9 mouse cellular contexts compared by ENCODE assay signal in the genomic region with DNA sequence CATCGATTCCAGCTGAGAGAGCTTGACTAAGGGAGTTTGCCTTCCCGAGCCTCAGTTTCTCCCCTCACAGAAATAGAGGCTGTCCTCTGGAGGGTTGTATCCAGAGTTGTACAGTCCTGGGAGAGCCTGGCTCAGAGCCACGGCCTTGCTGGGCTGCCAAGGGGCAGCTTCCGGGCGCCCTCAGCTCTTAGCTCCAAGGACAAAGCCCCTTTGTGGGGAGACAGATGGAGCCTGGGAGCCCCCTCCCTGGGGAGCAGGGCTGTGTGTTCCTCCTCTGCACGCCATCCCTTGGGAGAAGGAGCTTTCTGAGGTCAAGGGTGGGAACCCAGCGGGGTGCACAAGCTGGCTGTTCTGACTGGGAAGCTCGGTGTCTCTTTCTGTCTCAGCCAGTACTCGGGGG. TPM values are rescaled to one million over a fixed set of nuclear protein-coding genes. Genes with fewer than 3 reads are reported as not detected.
DNase-seq lines count a peak whose midpoint lies in the region; ATAC-seq and TF ChIP-seq lines count a peak whose summit lies in the region.
"Had no signal": no experiment of that assay in that cellular context is flagged by ENCODE, and none has a peak within 500 bp of the region (broad histone marks: within the 10 kb centered on the region; RNA-seq: fewer than 3 reads in every experiment).

No protein-coding gene starts in this region.

- no peak for TF ChIP-seq POLR2A in small intestine, adult 2 months (IDR thresholded peaks at IDR 0.05; ENCODE audit: low read depth, low read length)

- H3K36me3 ChIP-seq in small intestine, adult 2 months (ENCODE audit: control insufficient read depth, insufficient read depth, low read length) = peaks cover 40% of the 10 kb centered on the region

- no peak overlapping the region for H3K4me3 ChIP-seq in small intestine, adult 2 months (ENCODE audit: low read depth, low read length)

- peak; percentile 66 to 71 for DNase-seq in frontal cortex, postnatal 10 days (ENCODE audit: low spot score in 2 of 2)
- DNase-seq in frontal cortex, postnatal 25 days (ENCODE audit: low spot score in 2 of 2) = no peak
- DNase-seq in retina, postnatal 1 day = peak; percentile 90
- no peak for DNase-seq in retina, embryonic 14.5 days (ENCODE audit: low spot score)
- peak; percentile 66 to 68 for DNase-seq in layer of hippocampus, adult 8-10 months (ENCODE audit: low spot score in 2 of 2)

- peaks cover 67% of the 10 kb centered on the region for H3K4me1 ChIP-seq in small intestine, adult 2 months (ENCODE audit: control insufficient read depth, insufficient read depth, insufficient read length, low read length)

- H3K27me3 ChIP-seq in small intestine, adult 2 months (ENCODE audit: control insufficient read depth, insufficient read depth, low read length) = no peaks in the 10 kb centered on the region

- no peak for ATAC-seq in megakaryocyte, adult 5-6 weeks (ENCODE audit: poor library complexity, severe bottlenecking)
- ATAC-seq in erythroblast, adult 5-6 weeks (replicated peaks; ENCODE audit: low FRiP score, poor library complexity, severe bottlenecking) = no peak

- 0 out of 2 replicates have a peak overlapping the region, but pooled peaks have one; percentile 10 for H3K27ac ChIP-seq in small intestine, adult 2 months (ENCODE audit: insufficient read depth, low read depth, low read length)
- H3K27ac ChIP-seq: liver, embryonic 14.5 days had no signal

- WGBS in small intestine, adult 2 months = 61% methylated on average over 9 of the region's 9 CpGs

- no peak for TF ChIP-seq CTCF in small intestine, adult 2 months (IDR thresholded peaks at IDR 0.05; ENCODE audit: extremely low read depth, insufficient read length, insufficient replicate concordance, low read depth, low read length)

RNA-seq across cellular contexts. Expression of gene Src, which starts 14.2 kb away (rescaled TPM):
- 100 to 1,000 TPM; 124 to 150 (median 133) TPM for total RNA-seq in layer of hippocampus, adult 8-10 months (2022)
- polyA plus RNA-seq in small intestine, adult 2 months (2012; rRNA removed) = 65.9 and 161 TPM in 2 replicates
- 0.11 TPM in 1 of 2 replicates, not detected in the other for total RNA-seq in megakaryocyte, adult 5-6 weeks (2015)
- 0.26 TPM in 1 of 2 replicates, not detected in the other for total RNA-seq in megakaryocyte, adult 5-6 weeks (2017)
- not detected in 2 replicates for total RNA-seq in erythroblast, adult 5-6 weeks (2015; ENCODE audit: low replicate concordance)
- 0.09 and 2.1 TPM in 2 replicates for total RNA-seq in erythroblast, adult 5-6 weeks (2017; ENCODE audit: low replicate concordance)

Comparison
In these comparisons a context has a peak if more than half of its experiments do, and no peak if none do; other contexts are left out.
1. DNase-seq: peak in frontal cortex, postnatal 10 days (2 of 2), retina, postnatal 1 day (single experiment) and layer of hippocampus, adult 8-10 months (2 of 2); none in frontal cortex, postnatal 25 days (0 of 2) and retina, embryonic 14.5 days (single experiment).
2. RNA of gene Src, which starts 14.2 kb away (total RNA-seq): 124 to 150 TPM in layer of hippocampus, adult 8-10 months; 0.11 to 0.26 TPM in megakaryocyte, adult 5-6 weeks and 0.09 to 2.1 TPM in erythroblast, adult 5-6 weeks; every median in the first group is over 10 times any median in the second.